ENCODE assay signal across 8 mouse cellular contexts in genomic region chr1:134708801-134709385, GRCm38 (mm10).
DNase-seq lines count a peak whose midpoint lies in the region; ATAC-seq and TF ChIP-seq lines count a peak whose summit lies in the region.

No protein-coding gene starts in this region.

- H3K9me3 ChIP-seq in forebrain, embryonic 13.5 days (replicated peaks) = no peaks in the 10 kb centered on the region
- H3K9me3 ChIP-seq in midbrain, embryonic 13.5 days = no peaks in the 10 kb centered on the region
- no peaks in the 10 kb centered on the region for H3K9me3 ChIP-seq in stomach, embryonic 16.5 days (replicated peaks; ENCODE audit: control insufficient read depth, low read length)

- peak overlapping the region; percentile 99 for H3K4me2 ChIP-seq in forebrain, embryonic 13.5 days
- peak overlapping the region; percentile 97 for H3K4me2 ChIP-seq in midbrain, embryonic 13.5 days (replicated peaks)
- H3K4me2 ChIP-seq in stomach, embryonic 16.5 days (ENCODE audit: low read depth, low read length) = peak overlapping the region; percentile 99

- TF ChIP-seq CTCF in layer of hippocampus, adult 2 months (conservative IDR thresholded peaks at IDR 0.05) = 0 out of 2 replicates have a peak, but pooled peaks have one; percentile 2

- DNase-seq in layer of hippocampus, adult 2 months (ENCODE audit: low spot score in 2 of 2) = no peak
- no peak for DNase-seq in layer of hippocampus, postnatal 14 days (ENCODE audit: low spot score in 2 of 2)
- peak; percentile 64 to 75 for DNase-seq in kidney, postnatal 4 days
- no peak for DNase-seq in urinary bladder, postnatal 36 days (ENCODE audit: low spot score in 2 of 2)

- H3K4me1 ChIP-seq in brown adipose tissue, adult 24 weeks (ENCODE audit: control insufficient read depth, insufficient read depth, insufficient read length, low read length) = peaks cover 12% of the 10 kb centered on the region
- H3K4me1 ChIP-seq in forebrain, embryonic 13.5 days = peaks cover 41% of the 10 kb centered on the region
- peaks cover 44% of the 10 kb centered on the region for H3K4me1 ChIP-seq in midbrain, embryonic 13.5 days (replicated peaks)
- H3K4me1 ChIP-seq in stomach, embryonic 16.5 days (ENCODE audit: control insufficient read depth, insufficient read depth, low read length) = peaks cover 4% of the 10 kb centered on the region

- H3K27ac ChIP-seq in layer of hippocampus, adult 2 months = no peak overlapping the region
- no peak overlapping the region for H3K27ac ChIP-seq in brown adipose tissue, adult 24 weeks (replicated peaks; ENCODE audit: low read depth, low read length)
- H3K27ac ChIP-seq in forebrain, embryonic 13.5 days = no peak overlapping the region; the same call in 1 of the 2 replicates
- H3K27ac ChIP-seq in midbrain, embryonic 13.5 days = peak overlapping the region; percentile 30; the same call in 1 of the 2 replicates
- H3K27ac ChIP-seq in stomach, embryonic 16.5 days (ENCODE audit: low read length) = no peak overlapping the region

- H3K36me3 ChIP-seq in forebrain, embryonic 13.5 days (ENCODE audit: poor library complexity, severe bottlenecking) = no peaks in the 10 kb centered on the region
- no peaks in the 10 kb centered on the region for H3K36me3 ChIP-seq in midbrain, embryonic 13.5 days
- H3K36me3 ChIP-seq in stomach, embryonic 16.5 days (ENCODE audit: control insufficient read depth, insufficient read depth, low read length) = no peaks in the 10 kb centered on the region

- ATAC-seq in forebrain, embryonic 13.5 days = peak; percentile 63
- peak; percentile 43 for ATAC-seq in midbrain, embryonic 13.5 days
- peak; percentile 4; the same call in 1 of the 2 replicates for ATAC-seq in stomach, embryonic 16.5 days (ENCODE audit: insufficient read depth, low FRiP score)

- H3K9ac ChIP-seq in forebrain, embryonic 13.5 days = peak overlapping the region; percentile 76
- H3K9ac ChIP-seq in midbrain, embryonic 13.5 days (replicated peaks) = peak overlapping the region; percentile 78
- peak overlapping the region; percentile 74 for H3K9ac ChIP-seq in stomach, embryonic 16.5 days (ENCODE audit: low read length)

- peaks cover 61% of the 10 kb centered on the region for H3K27me3 ChIP-seq in forebrain, embryonic 13.5 days
- H3K27me3 ChIP-seq in midbrain, embryonic 13.5 days = peaks cover 40% of the 10 kb centered on the region
- H3K27me3 ChIP-seq in stomach, embryonic 16.5 days (ENCODE audit: control insufficient read depth, insufficient read depth, low read length) = peaks cover 2% of the 10 kb centered on the region; the same call in 1 of the 2 replicates

- under 1% methylated on average over 46 of the region's 46 CpGs for WGBS in forebrain, embryonic 13.5 days
- WGBS in midbrain, embryonic 13.5 days = under 1% methylated on average over 46 of the region's 46 CpGs
- WGBS in stomach, embryonic 16.5 days = under 1% methylated on average over 46 of the region's 46 CpGs

- peak overlapping the region; percentile 58 for H3K4me3 ChIP-seq in layer of hippocampus, adult 2 months
- H3K4me3 ChIP-seq in brown adipose tissue, adult 24 weeks (ENCODE audit: insufficient read depth, low read depth, low read length) = 0 out of 2 replicates have a peak overlapping the region, but pooled peaks have one; percentile 14
- peak overlapping the region; percentile 61 for H3K4me3 ChIP-seq in forebrain, embryonic 13.5 days
- peak overlapping the region; percentile 65 for H3K4me3 ChIP-seq in midbrain, embryonic 13.5 days (replicated peaks)
- peak overlapping the region; percentile 60 for H3K4me3 ChIP-seq in stomach, embryonic 16.5 days (replicated peaks; ENCODE audit: low read length)

Comparison
In these comparisons a context has a peak if more than half of its experiments do, and no peak if none do; other contexts are left out.
1. DNase-seq: peak in kidney, postnatal 4 days (2 of 2); none in layer of hippocampus, adult 2 months (0 of 2), layer of hippocampus, postnatal 14 days (0 of 2) and urinary bladder, postnatal 36 days (0 of 2).
2. H3K4me3 ChIP-seq: peak in every context shown above with its lines; median percentile 65 in midbrain, embryonic 13.5 days; 61 in forebrain, embryonic 13.5 days; 60 in stomach, embryonic 16.5 days; 58 in layer of hippocampus, adult 2 months; 14 in brown adipose tissue, adult 24 weeks.
3. ATAC-seq: peak in every context shown above with its lines; median percentile 63 in forebrain, embryonic 13.5 days; 43 in midbrain, embryonic 13.5 days; 4 in stomach, embryonic 16.5 days.
4. Peak in every context shown above with its lines, with median percentiles within 50 percentile points of each other: H3K4me2 ChIP-seq and H3K9ac ChIP-seq.